Mouse (Mus musculus) monocyte, adult 5-6 weeks (primary cell): ENCODE measurements around the gene Scn10a. TPM values are rescaled to one million over a fixed set of nuclear protein-coding genes. Genes with fewer than 3 reads are reported as not detected.

Source experiments
- total RNA-seq: library from RNA; stranded (forward); fragments of 200-1000, 200-491, 200-594 nt; gene quantifications from 3 replicates; pipeline ENCODE4 v1.2.3, GENCODE M21; 2017

Scn10a gene
- total RNA-seq, 1 experiment from 2014 or later, result not detected

Other genes with a start within 250 kb of the Scn10a start
- gene Scn5a, start 140.3 kb downstream of the Scn10a start, total RNA-seq, result not detected in 3 replicates
- gene Scn11a, start 106.1 kb upstream of the Scn10a start, total RNA-seq, result not detected in 3 replicates
- gene Wdr48, start 175.6 kb upstream of the Scn10a start, total RNA-seq, result 34.3 to 58.8 TPM (median 53.3 TPM) in 3 replicates
- gene Gorasp1, start 218.2 kb upstream of the Scn10a start, total RNA-seq, result 1.2 to 1.9 TPM (median 1.8 TPM) in 3 replicates
- not detected in 3 replicates for gene Ttc21a, start 218.3 kb upstream of the Scn10a start, total RNA-seq